ENCODE assay signal across 15 mouse cellular contexts in genomic region chr11:72408451-72409170, GRCm38 (mm10). TPM values are rescaled to one million over a fixed set of nuclear protein-coding genes. Genes with fewer than 3 reads are reported as not detected.
A peak's percentile ranks its signal among the peaks of the same experiment; 100 is the strongest.
DNase-seq lines count a peak whose midpoint lies in the region; ATAC-seq lines count a peak whose summit lies in the region.
"Had no signal": no experiment of that assay in that cellular context is flagged by ENCODE, and none has a peak within 500 bp of the region (broad histone marks: within the 10 kb centered on the region; RNA-seq: fewer than 3 reads in every experiment).

No protein-coding gene starts in this region.

- H3K36me3 ChIP-seq in hindbrain, embryonic 10.5 days: 0 out of 2 replicates have a peak, but pooled peaks cover 1% of the 10 kb centered on the region
- no peaks in the 10 kb centered on the region for H3K36me3 ChIP-seq in hindbrain, embryonic 14.5 days (replicated peaks; ENCODE audit: control insufficient read depth, insufficient read depth)
- H3K36me3 ChIP-seq in lung, embryonic 15.5 days: no peaks in the 10 kb centered on the region
- no peaks in the 10 kb centered on the region for H3K36me3 ChIP-seq in intestine, embryonic 16.5 days (ENCODE audit: control insufficient read depth, insufficient read depth, low read length)
- H3K36me3 ChIP-seq in stomach, embryonic 14.5 days (ENCODE audit: control insufficient read depth, insufficient read depth, low read length): no peaks in the 10 kb centered on the region
- H3K36me3 ChIP-seq: midbrain, embryonic 13.5 days had no signal

- WGBS in hindbrain, embryonic 10.5 days: 60% methylated on average over 9 of the region's 9 CpGs
- 66% methylated on average over 9 of the region's 9 CpGs for WGBS in hindbrain, embryonic 14.5 days
- 22% methylated on average over 9 of the region's 9 CpGs for WGBS in lung, embryonic 15.5 days
- 35% methylated on average over 9 of the region's 9 CpGs for WGBS in intestine, embryonic 16.5 days
- WGBS in stomach, embryonic 14.5 days: 33% methylated on average over 9 of the region's 9 CpGs

- H3K27ac ChIP-seq in hindbrain, embryonic 10.5 days: no peak overlapping the region
- H3K27ac ChIP-seq in hindbrain, embryonic 14.5 days: no peak overlapping the region
- peak overlapping the region; percentile 91 for H3K27ac ChIP-seq in lung, embryonic 15.5 days
- peak overlapping the region; percentile 49; the same call in 1 of the 2 replicates for H3K27ac ChIP-seq in intestine, embryonic 16.5 days (ENCODE audit: low read length)
- no peak overlapping the region; the same call in 1 of the 2 replicates for H3K27ac ChIP-seq in stomach, embryonic 14.5 days (ENCODE audit: low read length)
- H3K27ac ChIP-seq: midbrain, embryonic 13.5 days had no signal

- no peaks in the 10 kb centered on the region for H3K9me3 ChIP-seq in hindbrain, embryonic 10.5 days
- H3K9me3 ChIP-seq in hindbrain, embryonic 14.5 days (ENCODE audit: control insufficient read depth, low read length): no peaks in the 10 kb centered on the region
- no peaks in the 10 kb centered on the region for H3K9me3 ChIP-seq in lung, embryonic 15.5 days
- no peaks in the 10 kb centered on the region for H3K9me3 ChIP-seq in intestine, embryonic 16.5 days (ENCODE audit: control insufficient read depth, low read length)
- no peaks in the 10 kb centered on the region for H3K9me3 ChIP-seq in stomach, embryonic 14.5 days (ENCODE audit: control insufficient read depth, low read depth, low read length)
- H3K9me3 ChIP-seq: midbrain, embryonic 13.5 days had no signal

- ATAC-seq in hindbrain, embryonic 14.5 days (ENCODE audit: low FRiP score): no peak
- ATAC-seq in lung, embryonic 15.5 days (ENCODE audit: borderline replicate concordance, extremely low read depth, low FRiP score, low TSS enrichment): no peak
- ATAC-seq in intestine, embryonic 16.5 days: no peak
- no peak for ATAC-seq in stomach, embryonic 14.5 days (ENCODE audit: insufficient number of reproducible peaks, insufficient read depth, low FRiP score, low read depth)
- ATAC-seq: forebrain, embryonic 16.5 days; midbrain, embryonic 13.5 days had no signal

- peaks cover 73% of the 10 kb centered on the region for H3K4me1 ChIP-seq in hindbrain, embryonic 10.5 days (replicated peaks)
- peaks cover 17% of the 10 kb centered on the region for H3K4me1 ChIP-seq in hindbrain, embryonic 14.5 days (replicated peaks; ENCODE audit: control insufficient read depth, insufficient read depth, low read length)
- H3K4me1 ChIP-seq in lung, embryonic 15.5 days: peaks cover 81% of the 10 kb centered on the region
- H3K4me1 ChIP-seq in intestine, embryonic 16.5 days (ENCODE audit: control insufficient read depth, insufficient read depth, low read length): peaks cover 55% of the 10 kb centered on the region
- peaks cover 32% of the 10 kb centered on the region for H3K4me1 ChIP-seq in stomach, embryonic 14.5 days (ENCODE audit: control insufficient read depth, insufficient read depth, low read length)

- peaks cover 65% of the 10 kb centered on the region for H3K27me3 ChIP-seq in hindbrain, embryonic 10.5 days (ENCODE audit: insufficient read depth, poor library complexity, severe bottlenecking)
- peaks cover 17% of the 10 kb centered on the region for H3K27me3 ChIP-seq in hindbrain, embryonic 14.5 days (ENCODE audit: control insufficient read depth, insufficient read depth, low read length)
- H3K27me3 ChIP-seq in lung, embryonic 15.5 days: no peaks in the 10 kb centered on the region
- H3K27me3 ChIP-seq in intestine, embryonic 16.5 days (replicated peaks; ENCODE audit: control insufficient read depth, insufficient read depth, low read length): no peaks in the 10 kb centered on the region
- no peaks in the 10 kb centered on the region for H3K27me3 ChIP-seq in stomach, embryonic 14.5 days (ENCODE audit: control insufficient read depth, insufficient read depth, low read length)

- no peak overlapping the region for H3K4me2 ChIP-seq in hindbrain, embryonic 14.5 days (replicated peaks)
- peak overlapping the region; percentile 95 for H3K4me2 ChIP-seq in lung, embryonic 15.5 days
- H3K4me2 ChIP-seq in intestine, embryonic 16.5 days (ENCODE audit: low read depth, low read length): peak overlapping the region; percentile 99
- peak overlapping the region; percentile 89 for H3K4me2 ChIP-seq in stomach, embryonic 14.5 days (replicated peaks; ENCODE audit: low read depth, low read length)
- H3K4me2 ChIP-seq: midbrain, embryonic 13.5 days had no signal

- DNase-seq in hindbrain, embryonic 10.5 days (ENCODE audit: low spot score): no peak
- DNase-seq in hindbrain, embryonic 14.5 days (ENCODE audit: low spot score): no peak
- DNase-seq in lung, postnatal 4 days: no peak
- no peak for DNase-seq in gastrocnemius, adult 8-10 months (ENCODE audit: low spot score in 2 of 2)
- DNase-seq in cerebellum, adult 9-10 months: no peak
- DNase-seq: adrenal gland, adult 2 months; cerebellum, postnatal 10 days; gastrocnemius, postnatal 25 days; lung, postnatal 14 days had no signal

- H3K9ac ChIP-seq in hindbrain, embryonic 14.5 days: no peak overlapping the region
- H3K9ac ChIP-seq in lung, embryonic 15.5 days: peak overlapping the region; percentile 96
- peak overlapping the region; percentile 42; the same call in 1 of the 2 replicates for H3K9ac ChIP-seq in intestine, embryonic 16.5 days (ENCODE audit: low read depth, low read length)
- no peak overlapping the region for H3K9ac ChIP-seq in stomach, embryonic 14.5 days (replicated peaks; ENCODE audit: low read depth, low read length)
- H3K9ac ChIP-seq: midbrain, embryonic 13.5 days had no signal

- 0 out of 2 replicates have a peak overlapping the region, but pooled peaks have one; percentile 18 for H3K4me3 ChIP-seq in hindbrain, embryonic 10.5 days
- no peak overlapping the region for H3K4me3 ChIP-seq in hindbrain, embryonic 14.5 days (replicated peaks; ENCODE audit: low read length)
- peak overlapping the region; percentile 95 for H3K4me3 ChIP-seq in lung, embryonic 15.5 days
- H3K4me3 ChIP-seq in intestine, embryonic 16.5 days (ENCODE audit: low read length): peak overlapping the region; percentile 15
- peak overlapping the region; percentile 71 for H3K4me3 ChIP-seq in stomach, embryonic 14.5 days (ENCODE audit: low read depth, low read length)
- H3K4me3 ChIP-seq: midbrain, embryonic 13.5 days had no signal

RNA-seq across cellular contexts. Expression of gene Smtnl2, which starts 2.9 kb away (rescaled TPM):
- 10.7 and 22.8 TPM in 2 replicates for polyA plus RNA-seq in hindbrain, embryonic 10.5 days (2016; fragmentation: Nextera tagmentation; extraction: Ambion mirVana)
- polyA plus RNA-seq in hindbrain, embryonic 14.5 days (2014; fragmentation: Nextera tagmentation; extraction: Ambion mirVana): 4.6 and 4.8 TPM in 2 replicates
- polyA plus RNA-seq in lung, embryonic 15.5 days (2015; fragmentation: Nextera tagmentation; extraction: Ambion mirVana): 156 and 158 TPM in 2 replicates
- 27.3 and 28.9 TPM in 2 replicates for polyA plus RNA-seq in intestine, embryonic 16.5 days (2015; fragmentation: Nextera tagmentation; extraction: Ambion mirVana)
- polyA plus RNA-seq in stomach, embryonic 14.5 days (2014; fragmentation: Nextera tagmentation; extraction: Ambion mirVana): 28.8 and 31.6 TPM in 2 replicates
- total RNA-seq in gastrocnemius, adult 8-10 months (2022): 100 to 1,000 TPM; 270 to 439 (median 347) TPM

RNA-seq across cellular contexts. Expression of gene Ggt6, which starts 26.7 kb away (rescaled TPM):
- not detected in 2 replicates for polyA plus RNA-seq in hindbrain, embryonic 10.5 days (2016; fragmentation: Nextera tagmentation; extraction: Ambion mirVana)
- 0.11 TPM in 1 of 2 replicates, not detected in the other for polyA plus RNA-seq in hindbrain, embryonic 14.5 days (2014; fragmentation: Nextera tagmentation; extraction: Ambion mirVana)
- 0.14 and 0.26 TPM in 2 replicates for polyA plus RNA-seq in lung, embryonic 15.5 days (2015; fragmentation: Nextera tagmentation; extraction: Ambion mirVana)
- polyA plus RNA-seq in intestine, embryonic 16.5 days (2015; fragmentation: Nextera tagmentation; extraction: Ambion mirVana): 19.2 and 21.2 TPM in 2 replicates
- polyA plus RNA-seq in stomach, embryonic 14.5 days (2014; fragmentation: Nextera tagmentation; extraction: Ambion mirVana): 0.51 and 1.7 TPM in 2 replicates
- 1 to 10 TPM; 1.9 to 5.4 (median 3.8) TPM for total RNA-seq in gastrocnemius, adult 8-10 months (2022)
- total RNA-seq: left cerebral cortex, postnatal 10 days had no signal
- polyA plus RNA-seq: forebrain, embryonic 16.5 days; midbrain, embryonic 13.5 days had no signal

RNA-seq across cellular contexts. Expression of gene Mybbp1a, which starts 32.5 kb away (rescaled TPM):
- 148 and 215 TPM in 2 replicates for polyA plus RNA-seq in hindbrain, embryonic 10.5 days (2016; fragmentation: Nextera tagmentation; extraction: Ambion mirVana)
- 54.1 and 63.3 TPM in 2 replicates for polyA plus RNA-seq in hindbrain, embryonic 14.5 days (2014; fragmentation: Nextera tagmentation; extraction: Ambion mirVana)
- polyA plus RNA-seq in lung, embryonic 15.5 days (2015; fragmentation: Nextera tagmentation; extraction: Ambion mirVana): 137 and 140 TPM in 2 replicates
- polyA plus RNA-seq in intestine, embryonic 16.5 days (2015; fragmentation: Nextera tagmentation; extraction: Ambion mirVana): 119 and 141 TPM in 2 replicates
- polyA plus RNA-seq in stomach, embryonic 14.5 days (2014; fragmentation: Nextera tagmentation; extraction: Ambion mirVana): 121 and 126 TPM in 2 replicates
- 10 to 100 TPM; 54.6 to 66.0 (median 57.1) TPM for total RNA-seq in gastrocnemius, adult 8-10 months (2022)

RNA-seq across cellular contexts. Expression of gene Tekt1, which starts 46.4 kb away (rescaled TPM):
- polyA plus RNA-seq in hindbrain, embryonic 10.5 days (2016; fragmentation: Nextera tagmentation; extraction: Ambion mirVana): 7.0 and 7.7 TPM in 2 replicates
- 9.9 and 10.1 TPM in 2 replicates for polyA plus RNA-seq in hindbrain, embryonic 14.5 days (2014; fragmentation: Nextera tagmentation; extraction: Ambion mirVana)
- polyA plus RNA-seq in lung, embryonic 15.5 days (2015; fragmentation: Nextera tagmentation; extraction: Ambion mirVana): 11.4 and 11.8 TPM in 2 replicates
- 0.16 and 0.26 TPM in 2 replicates for polyA plus RNA-seq in intestine, embryonic 16.5 days (2015; fragmentation: Nextera tagmentation; extraction: Ambion mirVana)
- 0.18 and 1.2 TPM in 2 replicates for polyA plus RNA-seq in stomach, embryonic 14.5 days (2014; fragmentation: Nextera tagmentation; extraction: Ambion mirVana)
- 1 to 10 TPM in 3 of 4 experiments, under 1 TPM in 1; 0.92 to 3.3 (median 2.5) TPM for total RNA-seq in gastrocnemius, adult 8-10 months (2022)

Comparison
In these comparisons a context has a peak if more than half of its experiments do, and no peak if none do; other contexts are left out.
1. H3K27ac ChIP-seq: peak in lung, embryonic 15.5 days (single experiment) and intestine, embryonic 16.5 days (single experiment); none in hindbrain, embryonic 10.5 days (single experiment), hindbrain, embryonic 14.5 days (single experiment) and stomach, embryonic 14.5 days (single experiment).
2. H3K9ac ChIP-seq: peak in lung, embryonic 15.5 days (single experiment) and intestine, embryonic 16.5 days (single experiment); none in hindbrain, embryonic 14.5 days (single experiment) and stomach, embryonic 14.5 days (single experiment).